Mouse (Mus musculus): ENCODE results near the gene Rtf2. TPM values are rescaled to one million over a fixed set of nuclear protein-coding genes. Genes with fewer than 3 reads are reported as not detected.

Rtf2 gene
- total RNA-seq, 1 experiment from 2014 or later, result 187 TPM

GRCm38 (mm10) chr2:172416876-172417275 lies 23.5 kb upstream of the Rtf2 start:
- ATAC-seq (replicated peaks in 1 of 2; ENCODE audit: insufficient read depth in 1 of 2, low FRiP score in 2 of 2, low TSS enrichment in 1 of 2, low read depth in 1 of 2, poor library complexity in 2 of 2, severe bottlenecking in 2 of 2), result no peak

- no peak for ATAC-seq (replicated peaks in 1 of 2; ENCODE audit: insufficient read depth in 1 of 2, low FRiP score in 2 of 2, low TSS enrichment in 1 of 2, low read depth in 1 of 2, poor library complexity in 2 of 2, severe bottlenecking in 2 of 2)
Observed at GRCm38 (mm10) chr2:172418208-172418607, 22.1 kb upstream of the Rtf2 start.

- ATAC-seq (replicated peaks in 1 of 2; ENCODE audit: insufficient read depth in 1 of 2, low FRiP score in 2 of 2, low TSS enrichment in 1 of 2, low read depth in 1 of 2, poor library complexity in 2 of 2, severe bottlenecking in 2 of 2), result peak; percentile 61 to 74
Observed at GRCm38 (mm10) chr2:172430609-172431008, 9.7 kb upstream of the Rtf2 start.

- ATAC-seq (replicated peaks in 1 of 2; ENCODE audit: insufficient read depth in 1 of 2, low FRiP score in 2 of 2, low TSS enrichment in 1 of 2, low read depth in 1 of 2, poor library complexity in 2 of 2, severe bottlenecking in 2 of 2), result peak; percentile 63 to 73
Observed at GRCm38 (mm10) chr2:172433746-172434145, 6.6 kb upstream of the Rtf2 start.

GRCm38 (mm10) chr2:172437371-172437952 lies 2.9 kb upstream of the Rtf2 start:
- ATAC-seq (replicated peaks in 1 of 2; ENCODE audit: insufficient read depth in 1 of 2, low FRiP score in 2 of 2, low TSS enrichment in 1 of 2, low read depth in 1 of 2, poor library complexity in 2 of 2, severe bottlenecking in 2 of 2), result peak; percentile 60 to 62

GRCm38 (mm10) chr2:172440640-172441005 lies 267 bp downstream of the Rtf2 start:
- ATAC-seq (replicated peaks in 1 of 2; ENCODE audit: insufficient read depth in 1 of 2, low FRiP score in 2 of 2, low TSS enrichment in 1 of 2, low read depth in 1 of 2, poor library complexity in 2 of 2, severe bottlenecking in 2 of 2), result peak in 1 of 2 experiments; percentile 14; a peak in 3 of 4 replicates

GRCm38 (mm10) chr2:172441176-172441575 lies 820 bp downstream of the Rtf2 start:
- no peak for ATAC-seq (replicated peaks in 1 of 2; ENCODE audit: insufficient read depth in 1 of 2, low FRiP score in 2 of 2, low TSS enrichment in 1 of 2, low read depth in 1 of 2, poor library complexity in 2 of 2, severe bottlenecking in 2 of 2)

GRCm38 (mm10) chr2:172445617-172446016 lies 5.3 kb downstream of the Rtf2 start:
- no peak for ATAC-seq (replicated peaks in 1 of 2; ENCODE audit: insufficient read depth in 1 of 2, low FRiP score in 2 of 2, low TSS enrichment in 1 of 2, low read depth in 1 of 2, poor library complexity in 2 of 2, severe bottlenecking in 2 of 2)

- ATAC-seq (replicated peaks in 1 of 2; ENCODE audit: insufficient read depth in 1 of 2, low FRiP score in 2 of 2, low TSS enrichment in 1 of 2, low read depth in 1 of 2, poor library complexity in 2 of 2, severe bottlenecking in 2 of 2), result peak; percentile 51 to 71; a peak in 3 of 4 replicates
Observed at GRCm38 (mm10) chr2:172447317-172447716, 7.0 kb downstream of the Rtf2 start.

- ATAC-seq (replicated peaks in 1 of 2; ENCODE audit: insufficient read depth in 1 of 2, low FRiP score in 2 of 2, low TSS enrichment in 1 of 2, low read depth in 1 of 2, poor library complexity in 2 of 2, severe bottlenecking in 2 of 2), result no peak
Observed at GRCm38 (mm10) chr2:172448329-172448728, 8.0 kb downstream of the Rtf2 start.

GRCm38 (mm10) chr2:172450640-172451039 lies 10.3 kb downstream of the Rtf2 start:
- ATAC-seq (replicated peaks in 1 of 2; ENCODE audit: insufficient read depth in 1 of 2, low FRiP score in 2 of 2, low TSS enrichment in 1 of 2, low read depth in 1 of 2, poor library complexity in 2 of 2, severe bottlenecking in 2 of 2), result no peak

- ATAC-seq (replicated peaks in 1 of 2; ENCODE audit: insufficient read depth in 1 of 2, low FRiP score in 2 of 2, low TSS enrichment in 1 of 2, low read depth in 1 of 2, poor library complexity in 2 of 2, severe bottlenecking in 2 of 2), result no peak
Observed at GRCm38 (mm10) chr2:172452031-172452430, 11.7 kb downstream of the Rtf2 start.

- no peak for ATAC-seq (replicated peaks in 1 of 2; ENCODE audit: insufficient read depth in 1 of 2, low FRiP score in 2 of 2, low TSS enrichment in 1 of 2, low read depth in 1 of 2, poor library complexity in 2 of 2, severe bottlenecking in 2 of 2)
Observed at GRCm38 (mm10) chr2:172452458-172452857, 12.1 kb downstream of the Rtf2 start.

GRCm38 (mm10) chr2:172458496-172458895 lies 18.1 kb downstream of the Rtf2 start, which contains the start of gene Gcnt7:
Gene Gcnt7, minus strand, starts transcription at chr2:172458596.
- no peak for ATAC-seq (replicated peaks in 1 of 2; ENCODE audit: insufficient read depth in 1 of 2, low FRiP score in 2 of 2, low TSS enrichment in 1 of 2, low read depth in 1 of 2, poor library complexity in 2 of 2, severe bottlenecking in 2 of 2)

- no peak for ATAC-seq (replicated peaks in 1 of 2; ENCODE audit: insufficient read depth in 1 of 2, low FRiP score in 2 of 2, low TSS enrichment in 1 of 2, low read depth in 1 of 2, poor library complexity in 2 of 2, severe bottlenecking in 2 of 2)
Observed at GRCm38 (mm10) chr2:172460647-172461046, 20.3 kb downstream of the Rtf2 start.

GRCm38 (mm10) chr2:172462813-172463212 lies 22.5 kb downstream of the Rtf2 start:
- ATAC-seq (replicated peaks in 1 of 2; ENCODE audit: insufficient read depth in 1 of 2, low FRiP score in 2 of 2, low TSS enrichment in 1 of 2, low read depth in 1 of 2, poor library complexity in 2 of 2, severe bottlenecking in 2 of 2), result no peak

- ATAC-seq (replicated peaks in 1 of 2; ENCODE audit: insufficient read depth in 1 of 2, low FRiP score in 2 of 2, low TSS enrichment in 1 of 2, low read depth in 1 of 2, poor library complexity in 2 of 2, severe bottlenecking in 2 of 2), result no peak
Observed at GRCm38 (mm10) chr2:172466427-172467132, 26.2 kb downstream of the Rtf2 start.

GRCm38 (mm10) chr2:172467206-172467605 lies 26.9 kb downstream of the Rtf2 start:
- ATAC-seq (replicated peaks in 1 of 2; ENCODE audit: insufficient read depth in 1 of 2, low FRiP score in 2 of 2, low TSS enrichment in 1 of 2, low read depth in 1 of 2, poor library complexity in 2 of 2, severe bottlenecking in 2 of 2), result no peak

GRCm38 (mm10) chr2:172468346-172468819 lies 28.0 kb downstream of the Rtf2 start:
- no peak for ATAC-seq (replicated peaks in 1 of 2; ENCODE audit: insufficient read depth in 1 of 2, low FRiP score in 2 of 2, low TSS enrichment in 1 of 2, low read depth in 1 of 2, poor library complexity in 2 of 2, severe bottlenecking in 2 of 2)

All from hematopoietic stem cell, adult 5-6 weeks (primary cell).